Mouse (Mus musculus) neural tube, embryonic 15.5 days (tissue): ENCODE results near the gene Lypd5. TPM values are rescaled to one million over a fixed set of nuclear protein-coding genes. Genes with fewer than 3 reads are reported as not detected.

Experiments
- ATAC-seq: fragments of 200-750 bp; cut with Nextera tagmentation; 2 replicates; pipeline ENCODE4 v1.8.0; 2017; ENCODE audit warnings: mild to moderate bottlenecking, moderate TSS enrichment, moderate library complexity; ENCODE audit not compliant: low FRiP score
- H3K27ac ChIP-seq: fragments of 300-500 bp; sonication (generic); replicated peaks from 2 replicates; pipeline ENCODE4 v1.5.1; 2015; ENCODE audit warnings: mild to moderate bottlenecking, inconsistent platforms
- H3K27me3 ChIP-seq: fragments of 300-500 bp; sonication (generic); replicated peaks from 2 replicates; pipeline ENCODE4 v1.6.1; 2015; ENCODE audit warnings: inconsistent platforms
- H3K36me3 ChIP-seq: fragments of 300-500 bp; sonication (generic); 2 replicates; pipeline ENCODE4 v1.6.1; 2015; ENCODE audit warnings: inconsistent platforms
- H3K4me1 ChIP-seq: fragments of 300-500 bp; sonication (generic); 2 replicates; pipeline ENCODE4 v1.6.1; 2015; ENCODE audit warnings: inconsistent platforms
- H3K4me2 ChIP-seq: fragments of 300-500 bp; sonication (generic); 2 replicates; pipeline ENCODE4 v1.6.1; 2015; ENCODE audit warnings: inconsistent platforms, mild to moderate bottlenecking, moderate library complexity
- H3K4me3 ChIP-seq: fragments of 300-500 bp; sonication (generic); replicated peaks from 2 replicates; pipeline ENCODE4 v1.5.1; 2015; ENCODE audit warnings: mild to moderate bottlenecking, inconsistent platforms
- H3K9ac ChIP-seq: fragments of 300-500 bp; sonication (generic); replicated peaks from 2 replicates; pipeline ENCODE4 v1.6.1; 2015; ENCODE audit warnings: mild to moderate bottlenecking, inconsistent platforms
- H3K9me3 ChIP-seq: fragments of 300-500 bp; sonication (generic); replicated peaks from 2 replicates; pipeline ENCODE4 v1.6.1; 2016; ENCODE audit warnings: inconsistent platforms
- WGBS: fragments of 180-500 bp; shearing (Covaris S2); methylation state at CpG from one replicate; pipeline ENCODE4 v1.1.7; 2015; ENCODE audit warnings: mixed read lengths; 5-methylcytosine and 5-hydroxymethylcytosine counted together
- polyA plus RNA-seq: library from polyadenylated mRNA; unstranded; fragments of >200 nt; fragmentation: Nextera tagmentation; extraction: Ambion mirVana; gene quantifications from 2 replicates; pipeline ENCODE4 v1.2.1, GENCODE M21; 2015

Lypd5 gene
- polyA plus RNA-seq, 1 experiment from 2014 or later = 0.06 TPM

- no peak for ATAC-seq
- 26% methylated on average over 7 of the region's 7 CpGs for WGBS
- no peaks in the 10 kb centered on the region; the same call in 1 of the 2 replicates for H3K27me3 ChIP-seq
- H3K9me3 ChIP-seq = no peaks in the 10 kb centered on the region
- H3K4me2 ChIP-seq = no peak overlapping the region
- no peak overlapping the region for H3K4me3 ChIP-seq
- H3K27ac ChIP-seq = no peak overlapping the region
- H3K36me3 ChIP-seq = no peaks in the 10 kb centered on the region
- H3K9ac ChIP-seq = no peak overlapping the region
- H3K4me1 ChIP-seq = no peaks in the 10 kb centered on the region
Measured at GRCm38 (mm10) chr7:24363228-24363627, 14.2 kb downstream of the Lypd5 start.

- Histone ChIP-seq H3K4me3 (no peak overlapping the region), H3K27me3 (no peaks in the 10 kb centered on the region; the same call in 1 of the 2 replicates), H3K9ac (no peak overlapping the region), H3K36me3 (no peaks in the 10 kb centered on the region), H3K27ac (no peak overlapping the region), H3K4me1 (no peaks in the 10 kb centered on the region), H3K4me2 (no peak overlapping the region), H3K9me3 (no peaks in the 10 kb centered on the region)
- ATAC-seq = peak; percentile 75; the same call in 1 of the 2 replicates
- WGBS = 26% methylated on average over 10 of the region's 10 CpGs
Measured at GRCm38 (mm10) chr7:24364827-24365226, 15.8 kb downstream of the Lypd5 start.

GRCm38 (mm10) chr7:24365258-24366014 is 16.4 kb downstream of the Lypd5 start:
- no peak overlapping the region for H3K4me2 ChIP-seq
- WGBS = 82% methylated on average over 5 of the region's 5 CpGs
- H3K9ac ChIP-seq = no peak overlapping the region
- no peak overlapping the region for H3K27ac ChIP-seq
- ATAC-seq = no peak
- no peaks in the 10 kb centered on the region for H3K36me3 ChIP-seq
- no peaks in the 10 kb centered on the region for H3K4me1 ChIP-seq
- no peak overlapping the region for H3K4me3 ChIP-seq
- H3K9me3 ChIP-seq = no peaks in the 10 kb centered on the region
- H3K27me3 ChIP-seq = no peaks in the 10 kb centered on the region; the same call in 1 of the 2 replicates

- no peaks in the 10 kb centered on the region for H3K9me3 ChIP-seq
- H3K27me3 ChIP-seq = no peaks in the 10 kb centered on the region
- H3K4me1 ChIP-seq = no peaks in the 10 kb centered on the region
- no peak overlapping the region for H3K9ac ChIP-seq
- H3K27ac ChIP-seq = no peak overlapping the region
- H3K4me3 ChIP-seq = no peak overlapping the region
- no peaks in the 10 kb centered on the region for H3K36me3 ChIP-seq
- ATAC-seq = no peak
- no peak overlapping the region for H3K4me2 ChIP-seq
- 80% methylated on average over 14 of the region's 15 CpGs for WGBS
Measured at GRCm38 (mm10) chr7:24366716-24367632, 18.0 kb downstream of the Lypd5 start.

- WGBS = 72% methylated on average over 4 of the region's 4 CpGs
- Histone ChIP-seq H3K4me1 (peaks cover 2% of the 10 kb centered on the region; the same call in 1 of the 2 replicates), H3K4me2 (no peak overlapping the region), H3K36me3 (no peaks in the 10 kb centered on the region), H3K9ac (no peak overlapping the region), H3K9me3 (no peaks in the 10 kb centered on the region), H3K27ac (no peak overlapping the region), H3K27me3 (no peaks in the 10 kb centered on the region), H3K4me3 (no peak overlapping the region)
- ATAC-seq = no peak
Measured at GRCm38 (mm10) chr7:24368226-24368625, 19.2 kb downstream of the Lypd5 start.

GRCm38 (mm10) chr7:24368946-24369345 is 19.9 kb downstream of the Lypd5 start:
- Histone ChIP-seq H3K4me1 (peaks cover 7% of the 10 kb centered on the region; the same call in 1 of the 2 replicates), H3K9ac (no peak overlapping the region), H3K27ac (no peak overlapping the region), H3K27me3 (no peaks in the 10 kb centered on the region), H3K4me3 (no peak overlapping the region), H3K4me2 (no peak overlapping the region), H3K36me3 (no peaks in the 10 kb centered on the region), H3K9me3 (no peaks in the 10 kb centered on the region)
- no peak for ATAC-seq
- WGBS = 91% methylated on average over 7 of the region's 7 CpGs

GRCm38 (mm10) chr7:24369731-24370541 is 20.9 kb downstream of the Lypd5 start, which contains the start of gene Kcnn4:
Kcnn4 (plus strand) TSS chr7:24370263.
- no peak for ATAC-seq
- Histone ChIP-seq H3K9me3 (no peaks in the 10 kb centered on the region), H3K4me2 (peak within 1 kb of the TSS; percentile 11), H3K9ac (no peak within 1 kb of the TSS), H3K27ac (no peak within 1 kb of the TSS), H3K36me3 (no peaks in the 10 kb centered on the region), H3K4me1 (peaks cover 7% of the 10 kb centered on the region; the same call in 1 of the 2 replicates), H3K4me3 (no peak within 1 kb of the TSS), H3K27me3 (no peaks in the 10 kb centered on the region)
- WGBS = 45% methylated on average over 23 of the region's 23 CpGs

- Histone ChIP-seq H3K9ac (no peak overlapping the region), H3K4me1 (peaks cover 7% of the 10 kb centered on the region; the same call in 1 of the 2 replicates), H3K27me3 (no peaks in the 10 kb centered on the region), H3K4me3 (no peak overlapping the region), H3K9me3 (no peaks in the 10 kb centered on the region), H3K4me2 (peak overlapping the region; percentile 11; the same call in 1 of the 2 replicates), H3K27ac (no peak overlapping the region), H3K36me3 (no peaks in the 10 kb centered on the region)
- WGBS = 79% methylated on average over 6 of the region's 7 CpGs
- ATAC-seq = no peak
Measured at GRCm38 (mm10) chr7:24371012-24371808, 22.2 kb downstream of the Lypd5 start.

- H3K9ac ChIP-seq = no peak overlapping the region
- WGBS = 70% methylated on average over 3 of the region's 3 CpGs
- H3K27me3 ChIP-seq = 0 out of 2 replicates have a peak, but pooled peaks cover 2% of the 10 kb centered on the region
- H3K4me1 ChIP-seq = peaks cover 7% of the 10 kb centered on the region; the same call in 1 of the 2 replicates
- no peaks in the 10 kb centered on the region for H3K9me3 ChIP-seq
- no peak overlapping the region for H3K4me3 ChIP-seq
- no peak for ATAC-seq
- H3K27ac ChIP-seq = no peak overlapping the region
- no peak overlapping the region for H3K4me2 ChIP-seq
- no peaks in the 10 kb centered on the region for H3K36me3 ChIP-seq
Measured at GRCm38 (mm10) chr7:24371809-24372145, 22.8 kb downstream of the Lypd5 start.

GRCm38 (mm10) chr7:24372300-24372699 is 23.3 kb downstream of the Lypd5 start:
- no peak overlapping the region for H3K4me3 ChIP-seq
- H3K9me3 ChIP-seq = no peaks in the 10 kb centered on the region
- H3K9ac ChIP-seq = no peak overlapping the region
- no peak overlapping the region for H3K27ac ChIP-seq
- peaks cover 6% of the 10 kb centered on the region; the same call in 1 of the 2 replicates for H3K27me3 ChIP-seq
- ATAC-seq = no peak
- H3K4me2 ChIP-seq = no peak overlapping the region
- H3K4me1 ChIP-seq = peaks cover 11% of the 10 kb centered on the region
- WGBS = 89% methylated on average over 11 of the region's 11 CpGs
- H3K36me3 ChIP-seq = no peaks in the 10 kb centered on the region
